Mouse (Mus musculus): ENCODE measurements around the gene Srcin1. TPM values are rescaled to one million over a fixed set of nuclear protein-coding genes. Genes with fewer than 3 reads are reported as not detected.
A peak's percentile ranks its signal among the peaks of the same experiment; 100 is the strongest.

Srcin1 gene
- 6.4 and 7.0 TPM in 2 replicates for polyA plus RNA-seq (2012; rRNA removed)

DNA sequence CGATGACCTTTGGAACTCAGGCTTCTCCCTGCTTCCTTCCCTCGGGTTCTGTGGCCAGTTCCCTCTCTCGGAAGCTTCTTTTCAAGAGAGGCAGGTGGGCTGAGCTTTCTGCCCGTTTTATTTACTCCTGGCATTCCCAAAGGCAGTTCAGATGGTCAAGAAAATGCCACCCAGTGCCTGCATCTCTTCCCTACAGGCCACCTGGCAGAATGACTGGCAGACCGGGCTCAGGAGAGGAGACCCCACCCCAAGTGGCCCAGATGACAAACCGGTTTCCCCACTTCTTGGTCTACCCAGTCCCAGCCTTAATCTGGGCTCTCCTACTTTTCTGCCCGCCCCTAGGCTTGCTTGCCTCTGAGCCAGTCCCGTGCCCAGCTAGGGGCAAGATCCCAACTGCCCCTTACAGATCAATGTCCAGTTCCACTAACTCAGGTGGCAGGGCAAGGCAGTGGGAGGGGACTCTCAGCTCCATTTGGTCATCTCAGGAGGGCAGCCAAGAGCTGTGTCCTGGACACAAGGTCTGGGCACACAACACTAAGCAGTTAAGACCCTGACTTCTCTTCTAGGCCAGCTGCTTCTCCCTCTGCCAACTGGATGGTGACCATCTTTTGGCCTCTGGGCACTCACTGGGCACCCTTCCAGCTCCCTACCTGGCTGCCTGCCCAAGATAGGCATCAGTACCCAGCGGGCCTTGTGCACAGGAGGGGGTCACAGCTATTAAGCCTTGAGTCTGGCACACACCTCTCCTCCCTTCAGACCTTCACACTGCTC is at the start of gene Srcin1:
Srcin1 (minus strand) TSS at position 51 of the 771 bp plus-strand sequence.
- TF ChIP-seq POLR2A (IDR thresholded peaks at IDR 0.05; ENCODE audit: borderline replicate concordance, extremely low read depth, low read depth, low read length) (no peak), CTCF (IDR thresholded peaks at IDR 0.05; ENCODE audit: insufficient read depth, low read length) (no peak)
- peak; percentile 41 for DNase-seq
- 27% methylated on average over 9 of the region's 9 CpGs for WGBS
- Histone ChIP-seq H3K4me3 (replicated peaks; ENCODE audit: extremely low read depth, low read depth, low read length) (peak within 1 kb of the TSS; percentile 61), H3K4me1 (ENCODE audit: control insufficient read depth, insufficient read depth, low read length) (0 out of 2 replicates have a peak, but pooled peaks cover 5% of the 10 kb centered on the region)

DNA sequence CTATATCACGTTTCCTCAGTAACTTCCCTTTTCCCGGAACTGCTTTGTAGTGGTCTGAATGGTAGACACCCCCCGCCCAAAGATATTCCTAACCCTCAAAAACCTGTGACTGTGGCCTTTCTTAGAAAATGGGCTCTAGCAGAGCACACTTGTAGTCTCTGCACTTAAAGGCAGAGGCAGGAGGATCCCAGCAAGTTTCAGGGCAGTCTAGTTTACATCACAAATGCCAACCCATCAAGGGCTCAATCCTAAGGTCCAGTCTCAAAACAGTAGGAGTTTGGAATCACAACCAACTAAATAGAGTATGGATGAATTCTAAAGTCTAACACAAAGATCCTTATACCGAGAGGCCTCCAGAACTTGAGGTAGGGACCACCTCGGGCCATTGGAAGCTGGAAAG is 49.6 kb upstream of the Srcin1 start:
- H3K4me1 ChIP-seq (ENCODE audit: control insufficient read depth, insufficient read depth, low read length) = 0 out of 2 replicates have a peak, but pooled peaks cover 4% of the 10 kb centered on the region
- TF ChIP-seq CTCF (IDR thresholded peaks at IDR 0.05; ENCODE audit: insufficient read depth, low read length) (no peak), POLR2A (IDR thresholded peaks at IDR 0.05; ENCODE audit: borderline replicate concordance, extremely low read depth, low read depth, low read length) (no peak)
- H3K4me3 ChIP-seq (replicated peaks; ENCODE audit: extremely low read depth, low read depth, low read length) = no peak overlapping the region
- 75% methylated on average over 5 of the region's 5 CpGs for WGBS
- DNase-seq = no peak

DNA sequence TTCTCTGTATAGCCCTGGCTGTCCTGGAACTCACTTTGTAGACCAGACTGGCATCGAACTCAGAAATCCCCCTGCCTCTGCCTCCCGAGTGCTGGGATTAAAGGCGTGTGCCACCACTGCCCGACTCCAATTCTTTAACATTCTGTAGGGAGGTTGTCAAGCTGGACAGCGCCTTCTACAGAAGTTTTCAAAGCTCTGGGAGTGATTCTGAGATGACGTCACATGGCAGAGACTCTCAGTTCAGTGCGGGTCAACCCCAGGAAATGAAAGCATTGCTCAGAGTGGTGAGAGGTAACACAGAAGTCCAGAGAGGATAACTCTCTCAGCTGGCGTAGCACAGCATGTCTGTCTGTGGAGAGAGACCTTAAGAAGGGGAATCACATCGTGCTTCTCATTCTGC is 47.2 kb upstream of the Srcin1 start:
- TF ChIP-seq CTCF (IDR thresholded peaks at IDR 0.05; ENCODE audit: insufficient read depth, low read length) = no peak
- 47% methylated on average over 9 of the region's 9 CpGs for WGBS
- H3K4me3 ChIP-seq (replicated peaks; ENCODE audit: extremely low read depth, low read depth, low read length) = no peak overlapping the region
- DNase-seq = no peak
- H3K4me1 ChIP-seq (ENCODE audit: control insufficient read depth, insufficient read depth, low read length) = no peaks in the 10 kb centered on the region

DNA sequence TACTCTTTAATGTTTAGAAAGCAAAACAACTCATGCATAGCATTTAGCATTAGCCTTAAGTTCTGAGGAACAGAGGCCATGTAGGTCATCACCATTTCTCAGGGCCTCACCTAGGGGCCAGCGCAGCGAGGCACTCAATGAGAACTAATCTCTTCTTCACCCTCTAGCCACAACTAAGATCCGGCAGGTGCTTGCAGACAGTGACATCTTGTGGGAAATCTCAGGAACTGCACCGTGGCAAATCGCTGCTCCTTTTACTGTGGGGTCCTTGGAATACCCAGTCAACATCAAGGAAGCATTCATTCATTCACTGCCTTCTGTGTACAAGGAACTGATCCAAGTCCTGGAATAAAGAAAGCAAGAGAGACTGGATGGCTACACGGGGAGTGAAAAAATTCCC is 46.5 kb upstream of the Srcin1 start:
- WGBS = 1% methylated on average over 6 of the region's 6 CpGs
- Histone ChIP-seq H3K4me3 (replicated peaks; ENCODE audit: extremely low read depth, low read depth, low read length) (no peak overlapping the region), H3K4me1 (ENCODE audit: control insufficient read depth, insufficient read depth, low read length) (no peaks in the 10 kb centered on the region)
- DNase-seq = peak; percentile 62
- TF ChIP-seq CTCF (IDR thresholded peaks at IDR 0.05; ENCODE audit: insufficient read depth, low read length) (peak; percentile 95), POLR2A (IDR thresholded peaks at IDR 0.05; ENCODE audit: borderline replicate concordance, extremely low read depth, low read depth, low read length) (no peak)

DNA sequence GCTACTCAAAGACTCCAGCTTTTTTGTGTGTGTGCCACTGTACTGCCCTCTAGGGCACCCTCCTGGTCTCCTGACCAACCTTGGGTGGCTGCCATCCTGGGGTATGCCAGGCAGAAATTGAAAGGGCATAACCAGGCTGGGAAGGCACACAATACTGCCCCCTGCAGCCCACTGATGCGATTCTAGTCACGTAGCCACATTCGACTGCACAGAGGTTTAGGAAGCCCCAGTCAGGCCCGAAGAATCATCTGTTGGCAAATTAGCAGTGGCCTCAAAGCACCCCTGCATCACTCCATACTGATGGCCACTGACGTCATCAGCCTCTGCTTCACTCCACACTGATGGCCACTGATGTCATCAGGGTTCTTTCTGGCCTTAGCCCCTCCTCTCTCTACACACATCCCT is 43.4 kb upstream of the Srcin1 start:
- no peak overlapping the region for H3K4me3 ChIP-seq (replicated peaks; ENCODE audit: extremely low read depth, low read depth, low read length)
- 45% methylated on average over 5 of the region's 5 CpGs for WGBS
- no peaks in the 10 kb centered on the region for H3K4me1 ChIP-seq (ENCODE audit: control insufficient read depth, insufficient read depth, low read length)
- TF ChIP-seq POLR2A (IDR thresholded peaks at IDR 0.05; ENCODE audit: borderline replicate concordance, extremely low read depth, low read depth, low read length) (no peak), CTCF (IDR thresholded peaks at IDR 0.05; ENCODE audit: insufficient read depth, low read length) (peak; percentile 62)
- DNase-seq = peak; percentile 62

DNA sequence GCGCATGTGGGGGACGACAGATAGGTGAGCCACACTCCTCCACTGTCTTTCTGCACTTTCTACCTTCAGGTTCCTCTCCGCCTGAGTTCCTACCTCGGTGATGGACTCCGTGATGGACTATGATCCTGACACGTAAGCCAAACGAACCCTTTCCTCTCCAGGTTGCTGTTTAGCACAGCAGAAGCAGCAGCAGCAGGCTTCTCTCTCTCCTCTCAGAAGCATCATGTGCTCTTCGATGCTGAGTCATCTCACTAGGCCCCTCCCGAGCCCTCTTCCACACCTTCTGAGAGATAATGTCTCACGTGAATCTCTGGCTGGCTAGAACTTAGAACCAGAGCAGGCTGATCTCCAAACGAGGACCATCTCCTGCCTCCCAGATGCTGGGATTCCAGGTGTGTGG is 42.4 kb upstream of the Srcin1 start:
- 62% methylated on average over 11 of the region's 11 CpGs for WGBS
- TF ChIP-seq POLR2A (IDR thresholded peaks at IDR 0.05; ENCODE audit: borderline replicate concordance, extremely low read depth, low read depth, low read length) (no peak), CTCF (IDR thresholded peaks at IDR 0.05; ENCODE audit: insufficient read depth, low read length) (no peak)
- no peak for DNase-seq

DNA sequence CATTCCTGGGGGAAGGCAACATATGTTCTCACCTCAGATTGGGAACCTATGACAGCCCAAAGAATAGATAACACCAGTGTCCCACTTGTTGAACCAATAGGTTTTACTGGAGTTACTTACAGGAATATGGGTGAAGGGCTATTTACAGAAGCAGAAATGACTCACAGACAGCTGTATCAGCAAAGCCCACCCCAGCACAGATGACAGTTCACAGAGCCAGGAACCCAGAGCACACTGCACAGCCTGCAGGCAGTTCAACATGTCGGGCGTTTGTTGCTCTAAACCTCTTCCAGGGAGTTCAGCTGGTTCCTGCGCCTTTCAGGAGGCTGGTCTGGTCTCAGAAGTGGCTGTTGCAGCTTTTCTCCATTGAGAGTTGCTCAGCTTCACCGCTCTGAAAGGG is 39.3 kb upstream of the Srcin1 start:
- TF ChIP-seq CTCF (IDR thresholded peaks at IDR 0.05; ENCODE audit: insufficient read depth, low read length) (no peak), POLR2A (IDR thresholded peaks at IDR 0.05; ENCODE audit: borderline replicate concordance, extremely low read depth, low read depth, low read length) (no peak)
- no peak overlapping the region for H3K4me3 ChIP-seq (replicated peaks; ENCODE audit: extremely low read depth, low read depth, low read length)
- WGBS = 89% methylated on average over 4 of the region's 4 CpGs
- DNase-seq = no peak
- no peaks in the 10 kb centered on the region for H3K4me1 ChIP-seq (ENCODE audit: control insufficient read depth, insufficient read depth, low read length)

More for the DNA sequence above, 42.4 kb upstream of the Srcin1 start:
- Histone ChIP-seq H3K4me3 (replicated peaks; ENCODE audit: extremely low read depth, low read depth, low read length) (no peak overlapping the region), H3K4me1 (ENCODE audit: control insufficient read depth, insufficient read depth, low read length) (no peaks in the 10 kb centered on the region)

DNA sequence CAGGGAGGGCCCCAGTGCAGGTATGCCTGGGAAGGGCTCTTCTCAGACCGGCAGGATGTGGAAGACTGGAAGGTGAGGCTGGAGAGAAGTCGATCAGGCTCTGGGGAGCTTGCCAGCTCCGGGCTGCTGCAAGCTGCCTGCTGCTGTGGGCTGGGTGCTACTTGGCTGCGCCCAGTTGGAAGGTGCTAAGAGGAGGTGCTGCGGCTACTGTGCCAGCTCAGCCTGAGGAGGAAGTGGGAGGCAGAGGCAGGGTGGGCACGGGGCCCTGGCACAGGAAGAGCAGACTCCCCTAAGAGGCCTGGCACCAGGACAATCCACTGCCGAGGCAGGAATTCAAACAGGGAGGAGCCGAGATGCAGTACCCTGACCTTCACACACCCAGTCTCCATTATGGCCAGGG is 35.1 kb upstream of the Srcin1 start:
- 30% methylated on average over 8 of the region's 8 CpGs for WGBS
- no peak for DNase-seq

DNA sequence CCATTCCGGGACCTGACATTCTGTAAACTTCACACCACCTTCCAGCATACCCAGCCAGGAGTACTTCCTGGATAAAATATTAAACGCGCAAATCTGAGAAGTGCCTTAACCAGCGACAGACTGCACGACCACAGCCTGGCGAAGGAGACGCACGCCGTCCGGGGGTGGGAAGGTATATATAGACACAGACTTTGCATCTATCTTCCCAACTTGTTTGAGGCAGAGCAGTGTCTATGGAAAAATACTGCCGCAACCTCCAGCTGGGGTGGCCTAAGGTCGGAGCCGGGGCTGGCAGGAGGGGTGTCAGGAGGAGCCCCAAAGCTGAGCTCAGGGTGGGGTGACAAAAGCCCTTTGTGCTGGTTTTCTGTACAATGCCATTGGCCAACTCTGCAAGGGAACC is 33.8 kb upstream of the Srcin1 start:
- DNase-seq = no peak
- Histone ChIP-seq H3K4me1 (ENCODE audit: control insufficient read depth, insufficient read depth, low read length) (no peaks in the 10 kb centered on the region), H3K4me3 (replicated peaks; ENCODE audit: extremely low read depth, low read depth, low read length) (no peak overlapping the region)
- TF ChIP-seq POLR2A (IDR thresholded peaks at IDR 0.05; ENCODE audit: borderline replicate concordance, extremely low read depth, low read depth, low read length) (no peak), CTCF (IDR thresholded peaks at IDR 0.05; ENCODE audit: insufficient read depth, low read length) (no peak)
- 71% methylated on average over 13 of the region's 13 CpGs for WGBS

More for the DNA sequence above, 35.1 kb upstream of the Srcin1 start:
- no peaks in the 10 kb centered on the region for H3K4me1 ChIP-seq (ENCODE audit: control insufficient read depth, insufficient read depth, low read length)
- H3K4me3 ChIP-seq (replicated peaks; ENCODE audit: extremely low read depth, low read depth, low read length) = no peak overlapping the region
- TF ChIP-seq POLR2A (IDR thresholded peaks at IDR 0.05; ENCODE audit: borderline replicate concordance, extremely low read depth, low read depth, low read length) (no peak), CTCF (IDR thresholded peaks at IDR 0.05; ENCODE audit: insufficient read depth, low read length) (no peak)

DNA sequence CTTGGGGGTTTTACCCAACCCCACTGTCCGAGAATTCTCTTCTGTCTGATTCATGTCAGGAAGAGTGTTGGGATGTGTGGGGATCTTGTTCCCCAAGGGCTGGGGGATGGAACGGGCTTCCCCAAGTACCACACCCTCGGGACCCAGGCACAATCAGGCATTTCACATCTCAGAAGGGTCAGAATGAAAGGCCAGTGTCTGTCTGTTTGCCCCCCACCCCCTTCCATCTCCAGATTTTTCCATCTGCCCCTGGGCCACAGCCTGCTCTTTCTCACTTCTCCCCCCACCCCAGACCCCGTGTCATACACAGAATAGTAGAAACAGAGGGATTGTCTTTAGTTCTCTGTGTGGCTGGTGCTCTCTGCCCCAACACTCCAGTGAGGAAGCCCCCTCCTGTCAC is 32.9 kb upstream of the Srcin1 start:
- Histone ChIP-seq H3K4me1 (ENCODE audit: control insufficient read depth, insufficient read depth, low read length) (no peaks in the 10 kb centered on the region), H3K4me3 (replicated peaks; ENCODE audit: extremely low read depth, low read depth, low read length) (no peak overlapping the region)
- TF ChIP-seq CTCF (IDR thresholded peaks at IDR 0.05; ENCODE audit: insufficient read depth, low read length) (no peak), POLR2A (IDR thresholded peaks at IDR 0.05; ENCODE audit: borderline replicate concordance, extremely low read depth, low read depth, low read length) (no peak)
- WGBS = 69% methylated on average over 4 of the region's 4 CpGs
- no peak for DNase-seq

Data from lung, adult 2 months (tissue).